Mouse (Mus musculus): ENCODE measurements around the gene Nfasc.

Gene Nfasc

DNA sequence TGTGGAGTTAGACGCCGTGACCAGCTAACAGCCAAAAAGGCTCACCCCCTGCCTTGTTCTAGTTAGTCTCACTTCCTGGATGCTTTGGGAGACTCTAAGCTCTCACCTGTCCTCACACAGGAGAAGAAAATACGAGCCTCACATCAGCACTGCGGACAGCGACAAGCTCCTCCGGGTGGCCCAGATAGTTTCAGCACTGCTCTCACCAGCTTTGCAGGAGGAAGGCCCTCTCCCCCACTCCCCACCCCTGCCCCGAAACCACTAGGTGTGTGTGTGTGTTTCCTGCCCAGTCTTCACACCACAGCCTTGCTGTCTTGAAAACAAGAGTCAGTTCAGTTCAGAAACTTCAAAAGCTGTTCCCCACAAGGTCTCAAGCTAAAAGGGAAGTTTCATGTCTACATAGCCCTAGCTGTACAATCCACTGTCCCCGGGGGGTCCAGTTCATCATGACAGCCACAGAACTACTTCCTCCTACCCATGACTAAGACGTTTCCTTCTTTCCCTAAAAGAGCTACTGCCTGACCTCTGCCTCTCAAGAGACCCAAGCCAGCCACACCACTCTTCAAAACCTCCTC, 7.6 kb downstream of the Nfasc start:
- no peak for DNase-seq (ENCODE audit: low read depth, low spot score)

GRCm38 (mm10) chr1:132732307-132732706, 9.3 kb downstream of the Nfasc start:
- no peak for DNase-seq (ENCODE audit: low read depth, low spot score)

GRCm38 (mm10) chr1:132727548-132727947, 14.0 kb downstream of the Nfasc start:
- DNase-seq (ENCODE audit: low read depth, low spot score) = no peak

GRCm38 (mm10) chr1:132722362-132722761, 19.2 kb downstream of the Nfasc start:
- no peak for DNase-seq (ENCODE audit: low read depth, low spot score)

DNA sequence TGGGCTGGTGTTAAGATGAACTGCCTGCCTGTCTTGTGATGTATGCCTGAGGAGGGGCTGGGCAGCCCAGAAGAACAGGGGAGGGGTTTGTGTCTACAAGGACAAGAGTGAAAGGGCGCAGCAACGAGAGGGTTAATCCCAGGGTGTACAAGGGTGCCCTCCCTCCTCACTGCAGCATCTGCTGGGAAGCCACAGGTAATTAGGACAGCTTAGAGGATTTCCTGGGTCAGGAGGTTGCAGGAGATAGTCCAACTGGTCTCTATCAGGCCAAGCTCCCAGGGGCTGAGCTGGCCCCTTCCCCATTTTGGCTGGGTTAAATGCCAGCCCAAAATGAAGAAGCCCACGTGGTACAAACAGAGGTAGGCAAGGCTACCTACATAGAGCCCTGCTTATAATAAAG, 20.3 kb downstream of the Nfasc start:
- DNase-seq (ENCODE audit: low read depth, low spot score) = no peak

GRCm38 (mm10) chr1:132718225-132718624, 23.4 kb downstream of the Nfasc start:
- no peak for DNase-seq (ENCODE audit: low read depth, low spot score)

DNA sequence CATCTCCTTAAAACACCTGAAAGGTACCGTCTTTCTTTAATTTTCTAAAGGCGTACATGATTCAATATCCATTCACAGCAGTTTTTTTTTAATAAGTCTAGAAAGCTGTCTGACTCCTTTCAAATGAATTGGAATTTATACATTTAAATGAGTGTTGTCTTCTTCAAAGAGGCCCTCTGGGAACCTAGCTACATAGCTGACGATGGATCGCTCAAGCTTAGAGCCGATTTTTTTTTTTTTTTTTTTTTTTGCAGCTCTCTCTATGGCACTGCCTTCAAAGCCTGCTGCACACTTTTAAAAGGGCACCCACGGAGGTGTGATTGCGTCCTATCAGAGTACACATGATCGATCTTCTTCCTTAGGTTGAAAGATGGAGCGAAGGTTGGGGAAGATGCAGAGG, 26.6 kb downstream of the Nfasc start:
- no peak for DNase-seq (ENCODE audit: low read depth, low spot score)

GRCm38 (mm10) chr1:132709419-132709818, 32.2 kb downstream of the Nfasc start:
- DNase-seq (ENCODE audit: low read depth, low spot score) = no peak

DNA sequence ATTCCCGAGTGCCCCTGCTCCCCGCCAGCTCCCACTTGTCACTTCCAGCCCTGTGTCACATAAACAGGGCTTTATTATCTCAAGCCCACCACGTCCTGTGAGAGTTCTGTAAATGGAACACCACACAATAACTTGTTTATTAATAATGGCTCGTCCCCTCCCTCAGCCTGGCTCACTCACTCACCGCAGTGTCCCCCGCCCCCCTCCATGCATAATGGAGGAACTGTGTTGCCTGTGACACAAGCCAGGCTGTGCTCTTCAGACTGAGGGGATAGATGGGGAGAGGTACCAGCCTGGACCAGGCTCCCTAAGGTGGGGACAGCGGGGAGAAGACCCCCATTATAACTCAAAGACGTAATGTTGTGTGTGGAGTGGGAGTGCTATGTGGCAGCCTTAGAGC, 34.3 kb downstream of the Nfasc start:
- no peak for DNase-seq (ENCODE audit: low read depth, low spot score)

- DNase-seq (ENCODE audit: low read depth, low spot score) = no peak
Measured at GRCm38 (mm10) chr1:132703467-132703866, 38.1 kb downstream of the Nfasc start.

DNA sequence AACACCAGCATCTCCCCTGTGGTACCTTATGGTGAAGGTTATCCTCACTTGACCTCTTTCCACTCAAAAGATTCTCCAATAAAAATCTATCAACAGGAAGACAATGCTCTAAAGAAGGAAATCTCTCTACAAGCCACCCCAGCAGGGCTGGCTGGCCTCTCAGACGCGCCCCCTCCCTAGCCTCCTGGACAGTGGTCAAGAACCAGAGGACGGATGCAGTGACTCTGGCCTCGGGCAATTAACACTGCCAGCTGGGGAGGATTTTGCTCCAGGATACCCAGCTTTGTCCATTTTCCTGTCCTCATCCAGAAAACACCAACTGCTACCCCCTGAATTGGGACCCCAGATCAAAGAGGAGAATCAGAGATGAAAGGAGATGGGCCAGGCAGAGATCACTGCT, 44.7 kb downstream of the Nfasc start:
- DNase-seq (ENCODE audit: low read depth, low spot score) = no peak

DNA sequence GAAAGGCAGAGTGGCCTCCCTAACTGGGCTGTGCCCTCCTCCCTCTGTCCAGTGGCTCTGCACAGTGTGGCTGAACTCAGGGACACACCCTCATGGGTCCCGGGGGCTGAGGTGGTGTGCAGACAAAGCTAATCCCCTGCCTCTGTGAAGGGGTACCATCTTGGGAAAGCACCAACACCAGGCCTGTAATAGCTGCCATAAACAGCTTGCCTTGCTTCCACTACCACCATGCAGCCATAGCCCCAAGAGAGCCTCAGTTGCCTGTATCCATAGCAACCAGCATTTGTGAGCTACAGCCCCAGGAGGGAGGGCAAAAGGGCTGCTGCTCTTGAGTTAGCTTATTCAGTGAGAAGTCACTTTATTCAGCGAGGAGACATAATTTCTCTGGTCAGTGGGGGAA, 45.4 kb downstream of the Nfasc start:
- no peak for DNase-seq (ENCODE audit: low read depth, low spot score)

DNA sequence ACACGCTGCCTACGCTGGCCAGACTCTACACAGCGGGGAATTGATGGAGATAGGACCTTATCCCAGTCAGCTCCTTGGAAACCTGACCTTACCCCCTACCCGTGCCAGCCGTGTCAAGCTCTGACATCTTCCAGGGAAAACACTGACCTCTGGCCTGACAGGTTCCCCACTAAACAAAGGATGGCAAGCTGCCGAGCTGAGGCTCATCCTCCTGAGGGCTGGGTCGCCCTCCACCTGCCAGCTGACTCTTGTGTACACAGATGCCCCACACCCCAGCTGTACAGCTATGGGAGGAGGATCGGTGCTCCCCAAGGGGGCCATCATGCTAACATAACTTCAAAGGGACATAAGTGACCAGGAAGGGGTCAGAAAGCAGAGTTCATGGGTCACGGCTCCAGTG, 47.6 kb downstream of the Nfasc start:
- DNase-seq (ENCODE audit: low read depth, low spot score) = no peak

GRCm38 (mm10) chr1:132689181-132689580, 52.4 kb downstream of the Nfasc start:
- DNase-seq (ENCODE audit: low read depth, low spot score) = no peak

- no peak for DNase-seq (ENCODE audit: low read depth, low spot score)
Measured at GRCm38 (mm10) chr1:132678935-132679334, 62.7 kb downstream of the Nfasc start.

- no peak for DNase-seq (ENCODE audit: low read depth, low spot score)
Measured at GRCm38 (mm10) chr1:132678076-132678475, 63.5 kb downstream of the Nfasc start.

- no peak for DNase-seq (ENCODE audit: low read depth, low spot score)
Measured at GRCm38 (mm10) chr1:132672704-132673103, 68.9 kb downstream of the Nfasc start.

DNA sequence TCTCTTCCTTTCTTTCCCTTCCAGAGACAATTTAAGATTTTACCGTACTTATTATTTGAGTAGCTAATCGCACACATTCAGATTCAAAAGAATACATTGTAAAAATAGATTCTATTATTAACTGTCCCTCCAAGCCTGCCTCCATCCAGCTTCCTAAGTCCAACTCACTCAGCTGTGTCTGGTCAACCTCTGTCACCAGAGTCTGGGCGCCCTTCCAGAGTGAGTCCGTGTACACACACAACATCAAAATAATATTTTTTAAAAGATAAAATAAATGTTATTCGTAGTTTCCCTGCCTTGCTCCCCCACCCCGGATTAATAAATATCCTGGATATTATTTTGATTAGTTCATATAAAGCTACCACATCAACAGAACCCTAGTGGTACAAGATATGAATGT, 72.4 kb downstream of the Nfasc start:
- no peak for DNase-seq (ENCODE audit: low read depth, low spot score)

GRCm38 (mm10) chr1:132660354-132660753, 81.2 kb downstream of the Nfasc start:
- no peak for DNase-seq (ENCODE audit: low read depth, low spot score)

DNA sequence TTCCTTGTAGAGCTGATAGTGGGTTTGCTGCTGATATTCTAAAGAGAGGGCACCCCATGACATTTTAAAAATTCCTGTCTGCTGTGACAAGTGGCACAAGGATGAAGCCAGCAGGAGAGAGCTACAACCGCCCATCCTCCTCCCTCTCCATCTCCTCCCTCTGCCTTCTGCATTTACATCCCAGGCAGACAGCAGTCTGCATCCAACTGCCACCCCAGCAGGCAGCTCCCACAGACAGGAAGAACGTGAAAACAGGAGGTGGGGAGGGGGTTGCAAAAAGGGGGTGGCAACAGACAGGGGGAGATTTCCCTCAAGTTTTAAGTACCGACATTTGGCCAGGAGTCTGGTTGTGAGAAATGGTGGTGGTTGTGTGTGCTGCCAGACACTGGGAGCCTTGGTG, 82.0 kb downstream of the Nfasc start:
- DNase-seq (ENCODE audit: low read depth, low spot score) = no peak

DNA sequence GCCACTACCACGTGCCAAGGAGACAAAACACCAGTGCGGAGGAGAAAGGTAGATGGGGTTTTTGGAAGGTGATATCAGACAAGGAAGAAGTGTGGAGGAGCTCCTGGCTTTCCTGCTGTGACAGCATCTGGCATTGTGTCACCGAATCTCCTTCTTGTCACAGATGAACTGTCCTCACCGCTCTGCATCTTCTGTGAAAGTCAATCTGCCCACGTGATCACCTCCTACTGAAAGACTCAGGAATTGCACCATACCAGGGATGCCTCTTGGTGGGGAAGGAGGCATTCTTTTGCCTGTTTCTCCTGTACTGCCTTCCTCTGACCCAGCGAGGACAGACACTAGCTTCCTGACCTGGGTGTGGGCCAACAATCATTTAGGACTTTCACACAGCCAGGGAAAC, 86.0 kb downstream of the Nfasc start:
- no peak for DNase-seq (ENCODE audit: low read depth, low spot score)

DNA sequence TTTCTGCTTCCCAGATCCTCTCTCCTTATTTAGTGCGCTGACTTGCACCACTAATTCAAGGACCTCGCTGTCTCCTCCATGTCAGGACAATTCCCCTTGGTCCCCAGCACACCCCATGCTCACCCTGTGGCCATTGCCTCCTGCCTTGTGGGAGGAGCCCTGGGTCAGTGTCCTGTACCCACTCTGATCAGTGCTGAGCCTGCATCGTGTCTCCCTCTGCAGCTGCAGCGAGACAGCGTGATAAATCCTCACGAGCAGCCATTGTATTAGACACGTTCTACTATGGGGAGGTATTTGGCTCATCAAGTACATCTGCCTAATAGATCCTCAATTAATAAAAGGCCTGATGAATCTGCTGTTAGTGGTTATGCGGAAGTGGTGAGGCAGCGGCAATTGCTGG, 86.8 kb downstream of the Nfasc start:
- DNase-seq (ENCODE audit: low read depth, low spot score) = no peak

DNA sequence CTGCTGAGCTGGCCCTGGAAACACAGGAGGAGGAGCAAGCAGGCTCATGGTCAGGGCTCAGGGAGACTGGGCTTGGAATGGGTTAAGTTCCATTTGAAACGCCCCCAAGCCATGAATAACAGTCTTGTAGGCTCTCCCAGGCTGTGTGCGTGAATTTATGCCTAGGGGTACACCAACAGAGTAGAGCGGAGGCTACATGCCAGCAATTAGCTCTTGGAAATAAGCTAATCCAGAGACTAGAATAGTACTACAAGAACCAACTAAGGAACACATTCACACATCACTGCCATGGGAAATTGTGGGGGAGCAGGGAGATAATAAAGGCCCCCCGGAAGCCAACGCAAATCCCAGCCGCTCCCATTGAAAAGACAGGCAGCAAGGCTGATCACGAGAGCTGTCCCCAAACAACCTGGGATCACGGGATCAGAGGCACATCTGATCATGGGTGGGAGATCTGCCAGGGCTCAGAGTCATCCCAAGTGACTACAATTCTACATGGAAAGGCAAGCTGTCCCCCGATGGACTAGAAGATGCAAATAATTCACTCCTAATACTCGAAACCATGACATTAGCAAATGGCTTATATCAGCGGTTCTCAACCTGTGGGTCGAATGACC, 87.6 kb downstream of the Nfasc start:
- DNase-seq (ENCODE audit: low read depth, low spot score) = no peak

- no peak for DNase-seq (ENCODE audit: low read depth, low spot score)
Measured at GRCm38 (mm10) chr1:132653161-132653560, 88.4 kb downstream of the Nfasc start.
